Mouse (Mus musculus) MEL (cell line): ENCODE data around the gene S100a1.

Experiments used
- CTCF ChIP-seq, 3 experiments: IDR thresholded peaks in 2 of 3; conservative IDR thresholded peaks in 1 of 3; 2 replicates each; pipeline ENCODE4 v1.5.1; 2011 to 2012; ENCODE audit warnings: low read length in 3 of 3, low read depth in 2 of 3, mild to moderate bottlenecking in 2 of 3, improper control_type of control experiment in 1 of 3, inconsistent platforms in 1 of 3, mixed read lengths in 1 of 3, moderate library complexity in 1 of 3; ENCODE audit not compliant: control insufficient read depth in 1 of 3, insufficient read depth in 1 of 3, poor library complexity in 1 of 3, severe bottlenecking in 1 of 3
- JUND ChIP-seq: IDR thresholded peaks from 2 replicates; pipeline ENCODE4 v1.6.1; 2011; ENCODE audit warnings: low read depth, mild to moderate bottlenecking, improper control_type of control experiment, low read length
- UBTF ChIP-seq: IDR thresholded peaks from 2 replicates; pipeline ENCODE4 v1.6.1; 2012; ENCODE audit warnings: low read depth, mild to moderate bottlenecking, inconsistent platforms, low read length, improper control_type of control experiment, moderate library complexity, borderline replicate concordance; ENCODE audit not compliant: insufficient read depth

- no peak for TF ChIP-seq JUND
- no peak for TF ChIP-seq CTCF (IDR thresholded peaks at IDR 0.05 in 2 of 3, conservative IDR thresholded peaks at IDR 0.05 in 1 of 3; ENCODE audit: control insufficient read depth in 1 of 3, insufficient read depth in 1 of 3, low read depth in 2 of 3, low read length in 3 of 3, poor library complexity in 1 of 3, severe bottlenecking in 1 of 3)
- no peak for TF ChIP-seq UBTF
These were observed 3.5 kb upstream of the S100a1 start for GRCm38 (mm10) chr3:90517711-90518110.
